ENCODE assay signal across 9 mouse cellular contexts in genomic region chr10:40177323-40177962, GRCm38 (mm10). TPM values are rescaled to one million over a fixed set of nuclear protein-coding genes. Genes with fewer than 3 reads are reported as not detected.
A peak's percentile ranks its signal among the peaks of the same experiment; 100 is the strongest.
DNase-seq lines count a peak whose midpoint lies in the region; ATAC-seq and TF ChIP-seq lines count a peak whose summit lies in the region.
"Had no signal": no experiment of that assay in that cellular context is flagged by ENCODE, and none has a peak within 500 bp of the region (broad histone marks: within the 10 kb centered on the region; RNA-seq: fewer than 3 reads in every experiment).

No protein-coding gene starts in this region.

- 59% methylated on average over 6 of the region's 6 CpGs for WGBS in forebrain, embryonic 14.5 days
- 68% methylated on average over 6 of the region's 6 CpGs for WGBS in forebrain, embryonic 11.5 days

- H3K27ac ChIP-seq in forebrain, embryonic 14.5 days (ENCODE audit: low read depth, low read length), result no peak overlapping the region
- H3K27ac ChIP-seq in forebrain, embryonic 11.5 days (ENCODE audit: low read depth, low read length), result no peak overlapping the region
- H3K27ac ChIP-seq: embryonic facial prominence, embryonic 15.5 days had no signal

- H3K4me3 ChIP-seq in forebrain, embryonic 14.5 days (ENCODE audit: low read depth, low read length), result no peak overlapping the region
- no peak overlapping the region for H3K4me3 ChIP-seq in forebrain, embryonic 11.5 days (ENCODE audit: low read depth, low read length)
- H3K4me3 ChIP-seq: embryonic facial prominence, embryonic 15.5 days had no signal

- no peaks in the 10 kb centered on the region for H3K4me1 ChIP-seq in forebrain, embryonic 14.5 days (ENCODE audit: control insufficient read depth, insufficient read depth, low read length)
- no peaks in the 10 kb centered on the region for H3K4me1 ChIP-seq in forebrain, embryonic 11.5 days (replicated peaks; ENCODE audit: control insufficient read depth, insufficient read depth, low read length)
- H3K4me1 ChIP-seq: embryonic facial prominence, embryonic 15.5 days had no signal

- H3K36me3 ChIP-seq in forebrain, embryonic 14.5 days (ENCODE audit: control insufficient read depth, insufficient read depth, low read length), result no peaks in the 10 kb centered on the region
- no peaks in the 10 kb centered on the region for H3K36me3 ChIP-seq in forebrain, embryonic 11.5 days (ENCODE audit: control insufficient read depth, insufficient read depth, low read length)
- H3K36me3 ChIP-seq: embryonic facial prominence, embryonic 15.5 days had no signal

- no peak for TF ChIP-seq POLR2A in brain, embryonic 14.5 days (IDR thresholded peaks at IDR 0.05; ENCODE audit: borderline replicate concordance, extremely low read depth, insufficient read depth, insufficient read length, poor library complexity, severe bottlenecking)

- no peaks in the 10 kb centered on the region for H3K27me3 ChIP-seq in forebrain, embryonic 14.5 days (replicated peaks; ENCODE audit: control insufficient read depth, insufficient read depth, low read length)
- no peaks in the 10 kb centered on the region for H3K27me3 ChIP-seq in forebrain, embryonic 11.5 days (ENCODE audit: control insufficient read depth, insufficient read depth, low read length)
- H3K27me3 ChIP-seq: embryonic facial prominence, embryonic 15.5 days had no signal

- no peak overlapping the region for H3K9ac ChIP-seq in forebrain, embryonic 14.5 days (ENCODE audit: low read length)
- no peak overlapping the region for H3K9ac ChIP-seq in forebrain, embryonic 11.5 days (ENCODE audit: low read length)
- H3K9ac ChIP-seq: embryonic facial prominence, embryonic 15.5 days had no signal

- TF ChIP-seq CTCF in brain, embryonic 14.5 days (IDR thresholded peaks at IDR 0.05; ENCODE audit: borderline replicate concordance, extremely low read depth, insufficient read depth, insufficient read length), result no peak

- peak; percentile 50 for DNase-seq in forebrain, embryonic 14.5 days (ENCODE audit: low spot score)
- DNase-seq in forebrain, embryonic 11.5 days (ENCODE audit: low spot score), result no peak
- peak; percentile 42 for DNase-seq in 3T3-L1 (ENCODE audit: low read depth, low spot score)
- DNase-seq in brain, embryonic 14.5 days (ENCODE audit: low read depth), result peak; percentile 56
- peak; percentile 29 for DNase-seq in kidney, postnatal 14 days
- peak; percentile 78 for DNase-seq in lung, postnatal 25 days (ENCODE audit: low spot score)
- DNase-seq in embryo, embryonic 9.5 days (ENCODE audit: extremely low spot score), result no peak
- DNase-seq in spleen, adult 12 weeks (ENCODE audit: low spot score), result no peak

- no peak overlapping the region for H3K4me2 ChIP-seq in forebrain, embryonic 14.5 days (ENCODE audit: low read length)
- no peak overlapping the region for H3K4me2 ChIP-seq in forebrain, embryonic 11.5 days (ENCODE audit: low read depth, low read length, severe bottlenecking)
- H3K4me2 ChIP-seq: embryonic facial prominence, embryonic 15.5 days had no signal

- no peaks in the 10 kb centered on the region for H3K9me3 ChIP-seq in forebrain, embryonic 14.5 days (replicated peaks; ENCODE audit: control insufficient read depth, low read length)
- H3K9me3 ChIP-seq in forebrain, embryonic 11.5 days (ENCODE audit: control insufficient read depth, low read length), result no peaks in the 10 kb centered on the region
- H3K9me3 ChIP-seq: embryonic facial prominence, embryonic 15.5 days had no signal

- ATAC-seq in forebrain, embryonic 14.5 days, result no peak
- no peak for ATAC-seq in forebrain, embryonic 11.5 days (replicated peaks; ENCODE audit: low FRiP score)

RNA-seq across cellular contexts. Expression of gene Slc16a10, which starts 35.4 kb away (rescaled TPM):
- polyA plus RNA-seq in forebrain, embryonic 14.5 days (2014; fragmentation: Nextera tagmentation; extraction: Ambion mirVana), result 2.2 and 2.7 TPM in 2 replicates
- polyA plus RNA-seq in forebrain, embryonic 11.5 days (2014; fragmentation: Nextera tagmentation; extraction: Ambion mirVana), result 6.2 and 9.1 TPM in 2 replicates
- polyA plus RNA-seq in brain, embryonic 14.5 days (2012; rRNA removed), result 3.0 and 7.5 TPM in 2 replicates

Comparison
In these comparisons a context has a peak if more than half of its experiments do, and no peak if none do; other contexts are left out.
1. DNase-seq: peak in forebrain, embryonic 14.5 days (single experiment), 3T3-L1 (single experiment), brain, embryonic 14.5 days (single experiment), kidney, postnatal 14 days (single experiment) and lung, postnatal 25 days (single experiment); none in forebrain, embryonic 11.5 days (single experiment), embryo, embryonic 9.5 days (single experiment) and spleen, adult 12 weeks (single experiment).